Mouse (Mus musculus): Measurements from ENCODE around the gene Ackr2. TPM values are rescaled to one million over a fixed set of nuclear protein-coding genes. Genes with fewer than 3 reads are reported as not detected.

The Ackr2 gene
- polyA plus RNA-seq (2021) = not detected

DNA sequence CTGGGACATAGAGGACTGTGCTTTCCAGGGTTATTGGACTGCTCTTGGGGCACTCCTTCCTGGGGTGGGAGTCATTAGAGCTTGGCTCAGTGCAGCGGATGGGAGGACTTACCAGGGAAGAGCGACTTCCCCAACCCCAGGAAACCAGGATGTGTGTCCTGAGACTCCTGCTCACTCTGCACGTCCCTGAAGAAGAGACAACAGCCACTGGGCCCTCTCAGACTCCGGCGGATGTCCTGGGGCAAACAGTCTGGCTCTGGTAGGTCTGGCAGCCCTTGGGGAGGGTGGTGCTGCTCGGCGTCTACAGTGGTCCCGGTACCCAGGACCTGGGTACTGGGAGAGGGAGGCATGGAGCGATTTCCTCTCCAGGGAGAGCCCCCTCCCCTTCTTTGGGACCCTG, at the start of gene Ackr2:
Gene Ackr2 (plus strand): TSS at position 111 of the 400 bp plus-strand sequence.
- in situ Hi-C loops (cut with MboI; ENCODE audit: low pct_unique_long_range_greater_than_20kb) = no loop called here

DNA sequence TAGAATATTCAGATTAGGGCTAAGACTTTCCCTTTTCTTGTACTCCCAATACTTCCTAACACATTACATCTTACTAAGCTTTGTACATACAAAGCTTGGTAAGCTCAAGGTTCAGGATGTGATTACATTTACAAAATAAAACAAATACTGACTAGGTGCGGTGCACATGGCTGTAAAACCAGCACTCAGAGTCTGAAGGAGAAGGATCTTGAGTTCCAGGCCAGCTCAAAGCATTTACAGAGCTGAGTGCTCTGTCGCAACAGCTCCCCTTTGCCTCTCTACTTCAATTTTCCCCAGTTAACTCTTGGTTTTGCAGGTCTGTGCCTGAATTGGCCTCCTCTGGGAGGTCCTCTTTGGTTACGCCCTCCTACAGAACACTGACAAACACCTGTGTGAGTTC, 43.9 kb upstream of the Ackr2 start:
- in situ Hi-C loops (cut with MboI; ENCODE audit: low pct_unique_long_range_greater_than_20kb) = no loop called here
- POLR2A ChIA-PET = no interaction called here
- no peak for DNase-seq (ENCODE audit: low read depth, low spot score)
- no peak for ATAC-seq
- CTCF ChIA-PET = interaction anchor here (0.8 to 1.4 kb wide), 4 partner anchors 9 to 24 kb away, joined by 3 read pairs; no protein-coding TSS in a partner anchor
- TF ChIP-seq CTCF (IDR thresholded peaks at IDR 0.05) = no peak
- H3K27me3 ChIP-seq = no peaks in the 10 kb centered on the region

More for the DNA sequence above, at the start of gene Ackr2:
- peaks cover 30% of the 10 kb centered on the region for H3K27me3 ChIP-seq
- ChIA-PET CTCF (interaction anchor here (1.2 kb wide), 1 partner anchor 30 kb away, joined by 3 read pairs; no protein-coding TSS in a partner anchor), POLR2A (no interaction called here)
- TF ChIP-seq CTCF (IDR thresholded peaks at IDR 0.05) = no peak
- no peak for ATAC-seq
- DNase-seq (ENCODE audit: low read depth, low spot score) = no peak

DNA sequence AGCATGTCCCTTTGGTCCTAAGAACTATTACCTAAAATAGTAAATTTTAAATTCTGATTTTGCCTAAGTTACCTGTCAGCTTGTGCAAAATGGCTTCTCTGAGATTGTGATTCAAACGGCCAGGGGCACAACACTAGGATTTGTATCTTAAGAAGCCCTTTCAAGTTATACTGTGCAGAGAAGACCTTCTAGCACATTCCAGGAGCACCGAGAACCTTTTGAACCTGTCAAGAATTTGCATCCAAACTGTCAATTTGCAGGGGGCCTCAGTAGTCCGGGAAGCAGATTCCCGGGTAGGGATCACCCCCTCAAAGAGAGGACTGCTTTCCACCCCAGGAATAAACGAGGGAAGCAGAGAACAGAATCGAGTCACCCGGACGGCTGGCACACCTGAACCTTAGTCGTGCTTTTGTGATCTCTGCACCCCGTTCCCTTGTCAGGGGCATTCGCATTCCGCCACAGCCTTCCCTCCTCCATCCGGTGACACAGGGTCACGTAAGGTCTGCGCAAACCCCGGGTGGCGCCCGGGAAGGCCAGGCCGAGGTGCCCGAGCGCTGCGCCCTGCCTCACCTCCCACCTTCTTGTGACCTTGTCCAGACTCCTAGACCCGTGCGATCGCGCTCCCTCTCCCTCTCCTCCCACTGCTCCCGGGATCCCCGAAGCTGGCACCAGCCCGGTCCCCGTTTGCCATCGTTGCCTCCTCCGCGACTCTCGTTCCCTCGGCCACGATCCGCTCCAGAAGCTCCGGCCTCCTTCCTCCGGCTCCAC, 41.3 kb upstream of the Ackr2 start:
- TF ChIP-seq CTCF (IDR thresholded peaks at IDR 0.05) = no peak
- in situ Hi-C loops (cut with MboI; ENCODE audit: low pct_unique_long_range_greater_than_20kb) = no loop called here
- ChIA-PET POLR2A (interaction anchor here (0.6 to 1.6 kb wide), 2 partner anchors 11 to 137 kb away, joined by 4 to 9 read pairs; no protein-coding TSS in a partner anchor), CTCF (interaction anchor here (1.6 kb wide), 1 partner anchor 10 kb away, joined by 4 read pairs; no protein-coding TSS in a partner anchor)
- DNase-seq (ENCODE audit: low read depth, low spot score) (no peak), ATAC-seq (peak; percentile 44)
- no peaks in the 10 kb centered on the region for H3K27me3 ChIP-seq

DNA sequence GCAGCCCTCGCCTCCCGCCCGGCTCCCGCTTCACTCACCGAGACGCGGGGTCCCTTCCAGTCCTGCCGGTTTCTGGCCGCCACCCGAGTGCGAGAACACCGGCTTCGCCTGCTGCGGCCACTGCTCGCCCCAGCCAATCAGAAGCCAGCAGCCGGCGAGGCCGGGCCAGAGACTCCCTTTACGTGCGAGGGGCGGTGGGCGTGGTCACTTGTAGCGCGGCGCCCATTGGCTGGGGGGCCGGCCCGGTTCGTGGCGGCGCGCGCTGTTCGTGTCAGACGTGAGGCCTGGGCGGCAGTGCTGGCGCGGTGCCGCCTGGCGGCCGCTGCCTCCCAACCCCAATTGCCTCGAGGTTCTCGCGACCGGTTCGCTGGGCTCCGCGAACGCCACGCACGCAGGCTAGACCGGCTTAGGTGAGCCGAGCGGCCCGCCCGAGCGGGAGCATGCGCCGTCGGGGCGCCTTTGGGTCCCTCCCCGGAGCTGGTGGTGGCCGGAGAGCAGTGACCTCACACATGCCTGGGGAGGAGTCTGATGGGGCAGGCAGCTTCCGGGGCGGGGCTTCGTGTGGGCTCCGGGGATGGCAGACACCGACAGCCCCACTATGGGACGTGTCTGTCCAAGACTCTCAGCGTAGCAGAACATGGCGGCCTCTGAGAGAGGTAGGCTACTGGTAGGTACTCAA, 40.5 kb upstream of the Ackr2 start:
- in situ Hi-C loops (cut with MboI; ENCODE audit: low pct_unique_long_range_greater_than_20kb) = no loop called here
- DNase-seq (ENCODE audit: low read depth, low spot score) = peak; percentile 55
- no peak for TF ChIP-seq CTCF (IDR thresholded peaks at IDR 0.05)
- ATAC-seq = peak; percentile 94
- ChIA-PET CTCF (interaction anchor here (1.6 kb wide), 1 partner anchor 11 kb away, joined by 4 read pairs; no protein-coding TSS in a partner anchor), POLR2A (interaction anchor here (1.6 kb wide), 1 partner anchor 12 kb away, joined by 9 read pairs; no protein-coding TSS in a partner anchor)
- no peaks in the 10 kb centered on the region for H3K27me3 ChIP-seq

DNA sequence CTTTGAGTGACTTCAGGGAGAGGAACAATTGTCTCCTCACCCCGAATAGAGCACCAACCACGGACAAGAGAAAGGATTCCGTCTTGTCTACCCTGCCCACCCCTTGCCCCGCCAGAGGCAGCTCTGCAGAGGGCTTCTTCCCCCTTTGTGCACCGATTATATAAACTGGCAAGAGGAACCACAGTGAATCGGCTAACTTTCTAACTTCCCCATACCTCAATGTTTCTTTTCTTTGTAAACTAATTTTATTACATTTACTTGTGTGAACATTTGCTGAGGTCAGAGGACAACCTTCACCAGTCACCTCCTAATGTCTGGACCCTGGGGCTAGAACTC, 40.0 kb upstream of the Ackr2 start, which contains the start of gene Higd1a:
Gene Higd1a (minus strand): TSS at position 210 of the 336 bp plus-strand sequence.
- ChIA-PET CTCF (interaction anchor here (1.6 kb wide), 1 partner anchor 12 kb away, joined by 4 read pairs; no protein-coding TSS in a partner anchor), POLR2A (interaction anchor here (1.6 kb wide), 1 partner anchor 12 kb away, joined by 9 read pairs; no protein-coding TSS in a partner anchor)
- no peak for ATAC-seq
- in situ Hi-C loops (cut with MboI; ENCODE audit: low pct_unique_long_range_greater_than_20kb) = no loop called here
- H3K27me3 ChIP-seq = no peaks in the 10 kb centered on the region
- DNase-seq (ENCODE audit: low read depth, low spot score) = no peak
- TF ChIP-seq CTCF (IDR thresholded peaks at IDR 0.05) = no peak

DNA sequence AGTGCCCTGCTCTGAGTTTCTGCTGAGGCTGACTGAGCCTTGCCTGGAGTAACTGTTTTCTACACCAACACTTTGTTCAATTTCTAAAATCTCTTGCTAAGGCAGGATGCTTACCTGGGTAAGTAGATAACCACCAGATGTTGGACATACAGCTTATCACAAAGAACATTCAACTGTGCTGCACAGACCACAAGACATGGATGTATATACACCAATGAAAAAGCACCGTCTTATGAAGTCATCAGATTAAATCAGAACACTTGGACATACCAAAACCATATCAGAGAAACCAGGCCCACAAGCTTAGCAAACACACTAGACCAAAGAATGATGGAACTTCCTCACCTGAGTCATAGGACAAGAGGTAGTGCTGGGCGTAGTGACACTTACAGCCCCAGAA, 38.8 kb upstream of the Ackr2 start:
- ChIA-PET CTCF (no interaction called here), POLR2A (no interaction called here)
- in situ Hi-C loops (cut with MboI; ENCODE audit: low pct_unique_long_range_greater_than_20kb) = no loop called here
- ATAC-seq = no peak
- no peaks in the 10 kb centered on the region for H3K27me3 ChIP-seq
- no peak for TF ChIP-seq CTCF (IDR thresholded peaks at IDR 0.05)
- DNase-seq (ENCODE audit: low read depth, low spot score) = no peak

DNA sequence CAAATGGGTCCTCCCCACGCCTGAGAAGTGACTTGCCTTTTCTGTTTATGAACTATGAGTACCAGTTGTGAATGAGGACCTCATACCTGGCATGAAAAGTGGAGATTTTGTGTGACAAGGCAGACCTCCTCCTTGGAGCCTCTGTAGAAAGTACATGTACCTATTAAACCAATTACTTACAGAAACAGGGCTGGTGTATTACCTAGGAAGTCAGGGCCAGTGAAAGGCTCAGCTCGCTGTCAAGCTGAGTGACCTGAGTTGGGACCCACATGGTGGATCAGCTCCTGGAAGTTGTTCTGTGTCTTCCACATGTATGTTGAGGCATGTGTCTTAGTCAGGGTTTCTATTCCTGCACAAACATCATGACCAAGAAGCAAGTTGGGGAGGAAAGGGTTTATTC, 37.2 kb upstream of the Ackr2 start:
- no peak for TF ChIP-seq CTCF (IDR thresholded peaks at IDR 0.05)
- in situ Hi-C loops (cut with MboI; ENCODE audit: low pct_unique_long_range_greater_than_20kb) = no loop called here
- ChIA-PET CTCF (no interaction called here), POLR2A (no interaction called here)
- H3K27me3 ChIP-seq = no peaks in the 10 kb centered on the region
- DNase-seq (ENCODE audit: low read depth, low spot score) (no peak), ATAC-seq (no peak)

DNA sequence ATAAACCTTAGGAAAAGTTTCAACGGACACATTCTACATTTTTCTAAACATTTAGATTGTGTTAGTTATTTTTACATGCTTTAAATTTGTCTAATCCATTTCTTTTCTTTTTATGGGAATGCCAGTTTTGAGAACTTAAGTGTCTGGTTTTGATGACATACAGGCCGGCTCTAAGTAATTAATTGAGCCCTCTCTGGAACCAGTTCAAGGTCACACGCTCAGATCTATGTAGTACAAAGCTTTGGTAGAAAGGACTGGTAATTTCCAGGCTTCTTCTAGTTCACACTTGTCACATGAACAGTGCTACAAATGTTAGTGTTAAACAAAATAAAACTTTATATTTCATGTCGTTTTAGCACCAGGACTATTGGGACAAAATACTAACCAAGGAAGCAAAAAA, 33.3 kb upstream of the Ackr2 start:
- ChIA-PET CTCF (no interaction called here), POLR2A (no interaction called here)
- TF ChIP-seq CTCF (IDR thresholded peaks at IDR 0.05) = no peak
- in situ Hi-C loops (cut with MboI; ENCODE audit: low pct_unique_long_range_greater_than_20kb) = no loop called here
- ATAC-seq (no peak), DNase-seq (ENCODE audit: low read depth, low spot score) (no peak)
- H3K27me3 ChIP-seq = peaks cover 6% of the 10 kb centered on the region

DNA sequence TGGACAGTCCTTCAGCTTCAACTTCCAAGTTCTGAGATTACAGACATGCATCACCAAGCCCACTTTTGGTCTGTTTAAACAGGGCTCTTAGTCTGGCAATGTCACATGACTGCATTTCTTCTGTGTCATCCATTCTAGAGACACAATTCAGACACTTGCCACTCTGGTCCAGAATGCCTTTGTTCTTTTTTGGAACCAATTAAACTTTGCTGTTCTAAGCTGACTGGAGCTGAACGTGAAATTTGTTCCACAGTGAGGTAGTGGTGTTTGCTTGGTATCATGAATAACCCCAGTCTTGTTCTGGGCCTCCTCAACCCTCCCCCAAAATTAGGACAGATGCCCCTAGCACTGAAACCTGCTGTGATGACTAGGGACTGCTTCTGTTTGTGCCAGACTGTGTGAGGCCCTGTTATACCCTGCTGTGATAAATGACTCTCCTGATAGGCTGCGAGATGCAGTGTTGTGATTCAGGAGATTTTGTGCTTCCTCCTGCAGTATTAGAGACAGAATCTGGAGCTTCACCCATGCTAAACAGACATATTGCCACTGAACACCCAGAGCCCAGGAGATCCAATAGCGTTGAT, 32.6 kb upstream of the Ackr2 start:
- ATAC-seq (no peak), DNase-seq (ENCODE audit: low read depth, low spot score) (no peak)
- TF ChIP-seq CTCF (IDR thresholded peaks at IDR 0.05) = no peak
- in situ Hi-C loops (cut with MboI; ENCODE audit: low pct_unique_long_range_greater_than_20kb) = no loop called here
- ChIA-PET CTCF (no interaction called here), POLR2A (no interaction called here)
- peaks cover 6% of the 10 kb centered on the region for H3K27me3 ChIP-seq

DNA sequence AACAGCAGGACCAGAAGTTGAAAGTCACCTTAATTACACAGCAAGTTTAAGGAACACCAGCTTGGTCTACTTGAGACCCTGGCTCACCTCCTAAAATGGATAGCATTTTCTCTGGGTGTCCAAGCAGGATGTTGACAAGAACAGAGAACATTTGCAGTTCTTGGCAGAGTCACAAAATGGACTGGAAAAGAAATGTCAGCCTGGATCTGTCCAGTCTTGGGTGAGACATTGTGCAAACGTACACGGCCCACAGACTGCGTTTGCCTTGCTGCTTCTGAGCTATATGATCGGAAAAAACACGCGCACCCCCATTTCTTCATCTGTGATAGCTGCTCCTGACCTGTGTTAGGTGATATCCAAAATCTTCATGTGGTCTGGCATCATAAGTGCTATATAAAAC, 30.5 kb upstream of the Ackr2 start:
- no peak for TF ChIP-seq CTCF (IDR thresholded peaks at IDR 0.05)
- POLR2A ChIA-PET = no interaction called here
- ATAC-seq = no peak
- in situ Hi-C loops (cut with MboI; ENCODE audit: low pct_unique_long_range_greater_than_20kb) = no loop called here
- DNase-seq (ENCODE audit: low read depth, low spot score) = no peak
- CTCF ChIA-PET = interaction anchor here (0.8 kb wide), 1 partner anchor 170 kb away, joined by 3 read pairs; no protein-coding TSS in a partner anchor
- peaks cover 9% of the 10 kb centered on the region for H3K27me3 ChIP-seq
